Mouse (Mus musculus) olfactory bulb, adult 2 months (tissue): ENCODE measurements at regions not wholly inside any gene's neighbourhood (a gene's known extent, or its start where the extent isn't known, plus 50 kb on each side); places are given as distances from the start of the nearest gene placed in this dataset.

ENCODE experiments used
- CTCF ChIP-seq: fragments of 200-500 bp; IDR thresholded peaks from 2 replicates; pipeline ENCODE4 v1.5.1; 2012; ENCODE audit warnings: low read depth, mild to moderate bottlenecking, low read length, moderate library complexity; ENCODE audit not compliant: insufficient read depth
- POLR2A ChIP-seq: fragments of 200-500 bp; IDR thresholded peaks from 2 replicates; pipeline ENCODE4 v1.6.1; 2012; ENCODE audit warnings: mild to moderate bottlenecking, low read depth, low read length, moderate library complexity; ENCODE audit not compliant: insufficient read depth

- no peak for TF ChIP-seq POLR2A
- no peak for TF ChIP-seq CTCF
Measured at GRCm38 (mm10) chr2:133141341-133142035, 195.8 kb upstream of the Fermt1 start.
